Mouse (Mus musculus) thymus, adult 2 months (tissue): ENCODE measurements around the gene Cnot2.

Source experiments
- CTCF ChIP-seq: fragments of 200-500 bp; IDR thresholded peaks from 2 replicates; pipeline ENCODE4 v1.5.1; 2012; ENCODE audit warnings: mild to moderate bottlenecking, control low read depth, low read length, moderate library complexity, borderline replicate concordance; ENCODE audit not compliant: control insufficient read depth, poor library complexity, insufficient read depth; ENCODE audit errors: extremely low read depth
- POLR2A ChIP-seq: fragments of 200-500 bp; IDR thresholded peaks from 2 replicates; pipeline ENCODE4 v1.6.1; 2012; ENCODE audit warnings: mild to moderate bottlenecking, low read length, control low read depth, moderate library complexity; ENCODE audit not compliant: control insufficient read depth, poor library complexity, insufficient read depth; ENCODE audit errors: extremely low read depth

DNA sequence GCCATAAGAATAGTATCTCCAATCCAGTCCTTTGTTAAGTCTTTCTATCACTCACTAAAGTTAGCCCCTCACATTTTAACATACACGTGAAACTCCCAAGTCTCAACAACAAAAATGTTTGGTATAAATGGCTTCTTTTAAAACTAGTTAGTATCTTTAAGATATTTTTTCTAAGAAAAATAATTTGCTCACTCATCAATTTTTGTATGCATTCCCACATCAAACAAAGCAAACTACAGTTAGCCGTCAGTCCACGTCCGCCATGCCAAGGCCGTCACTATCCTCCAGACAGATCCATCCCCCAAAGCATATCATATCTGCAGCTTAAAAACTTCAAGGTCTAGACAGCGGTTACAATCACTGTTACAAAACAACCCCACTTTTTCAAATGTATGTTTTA, 65.7 kb downstream of the Cnot2 start:
- TF ChIP-seq CTCF = no peak
- no peak for TF ChIP-seq POLR2A
